Mouse (Mus musculus): ENCODE data around the gene 8030411F24Rik. TPM values are rescaled to one million over a fixed set of nuclear protein-coding genes. Genes with fewer than 3 reads are reported as not detected.

The 8030411F24Rik gene
- total RNA-seq, 2 experiments from 2014 or later: not detected

Other genes with a start within 250 kb of the 8030411F24Rik start
- gene Nxt1, start 109.4 kb upstream of the 8030411F24Rik start, total RNA-seq (2021): 10 to 100 TPM; 10.1 to 12.6 TPM
- gene Gzf1, start 101.0 kb upstream of the 8030411F24Rik start, total RNA-seq (2021): 10 to 100 TPM; 24.0 to 26.2 TPM
- gene Napb, start 49.5 kb upstream of the 8030411F24Rik start, total RNA-seq (2021): 100 to 1,000 TPM; 232 to 251 TPM
- under 1 TPM in 1 of 2 experiments, not detected in 1; 0.71 TPM for gene Cstl1, start 31.7 kb upstream of the 8030411F24Rik start, total RNA-seq (2021)
- gene Cst11, start 10.5 kb upstream of the 8030411F24Rik start, total RNA-seq (2021): not detected
- not detected for gene Cst12, start 7.4 kb downstream of the 8030411F24Rik start, total RNA-seq (2021)
- gene Cst8, start 16.8 kb downstream of the 8030411F24Rik start, total RNA-seq (2021): not detected
- gene Cst13, start 38.1 kb downstream of the 8030411F24Rik start, total RNA-seq (2021): not detected
- not detected for gene Cst9, start 53.1 kb downstream of the 8030411F24Rik start, total RNA-seq (2021)
- gene 9230104L09Rik, start 83.0 kb downstream of the 8030411F24Rik start, total RNA-seq (2021): not detected
- gene Cst3, start 93.7 kb downstream of the 8030411F24Rik start, total RNA-seq (2021): 1,000 to 10,000 TPM; 2,230 to 2,265 TPM
- not detected for gene Gm1330, start 221.2 kb downstream of the 8030411F24Rik start, total RNA-seq (2021)
- not detected for gene Gm10750, start 235.2 kb downstream of the 8030411F24Rik start, total RNA-seq (2021)

Measured in layer of hippocampus, postnatal 10 days (tissue).